Mouse (Mus musculus) liver, postnatal 0 days (tissue): Measurements from ENCODE around the gene Cbx4.
A peak's percentile ranks its signal among the peaks of the same experiment; 100 is the strongest.

Experiments used
- CTCF ChIP-seq: sonication (generic); IDR thresholded peaks from 2 replicates; pipeline ENCODE4 v1.5.1; 2016; ENCODE audit warnings: antibody characterized with exemption, low read depth
- EP300 ChIP-seq: IDR thresholded peaks from 2 replicates; pipeline ENCODE4 v1.6.1; 2016; ENCODE audit warnings: antibody characterized with exemption, low read depth, mild to moderate bottlenecking

DNA sequence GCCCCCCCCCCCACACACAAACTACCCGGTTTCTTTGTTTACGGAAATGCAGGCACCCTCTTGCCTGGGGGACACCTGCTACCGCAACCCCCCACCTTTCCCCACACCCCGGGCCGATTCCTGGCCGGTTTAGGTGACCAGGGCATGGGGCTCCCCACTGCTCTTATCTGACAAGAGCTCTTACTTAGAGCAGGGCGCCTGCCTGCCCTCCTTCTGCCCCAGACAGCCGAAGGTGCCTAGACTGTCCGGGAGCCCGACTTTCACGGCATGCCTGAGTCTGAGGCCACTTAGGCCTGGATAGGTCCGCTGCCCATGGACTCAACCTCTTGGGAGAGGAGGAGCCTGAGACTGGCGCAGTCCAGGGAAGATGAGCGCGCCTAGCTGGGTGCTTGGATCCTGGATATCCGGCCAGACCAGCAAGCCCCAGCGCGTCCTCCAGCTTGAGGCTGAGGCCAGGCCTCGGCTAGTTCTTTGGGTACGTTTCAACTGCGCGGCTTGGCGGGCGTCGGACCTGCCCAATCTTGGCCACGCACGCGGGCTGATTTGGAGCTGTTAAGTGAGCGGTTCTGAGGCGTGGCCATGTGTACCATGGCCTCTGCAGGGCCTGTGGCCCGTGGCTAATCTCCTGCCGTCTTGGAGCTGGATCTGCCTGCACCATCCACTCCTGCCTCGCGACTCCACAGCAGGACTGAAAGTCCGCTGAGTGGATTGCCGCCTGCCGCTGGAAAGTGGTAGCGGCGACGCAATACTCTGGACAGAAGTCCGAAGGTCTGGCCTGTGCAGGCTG lies 41.3 kb downstream of the Cbx4 start:
- TF ChIP-seq CTCF (peak; percentile 43; the same call in 1 of the 2 replicates), EP300 (no peak)
